In genomic region chr11:89929115-89929988, GRCm38 (mm10) we compare ENCODE assay signal across 15 mouse cellular contexts.
"Had no signal": no experiment of that assay in that cellular context is flagged by ENCODE, and none has a peak within 500 bp of the region (broad histone marks: within the 10 kb centered on the region; RNA-seq: fewer than 3 reads in every experiment).

No protein-coding gene starts in this region.

- H3K4me3 ChIP-seq: midbrain, embryonic 10.5 days; midbrain, embryonic 12.5 days; midbrain, embryonic 15.5 days; myocyte; neural tube, embryonic 12.5 days; stomach, embryonic 15.5 days had no signal

- H3K4me2 ChIP-seq: lung, embryonic 14.5 days; midbrain, embryonic 12.5 days; midbrain, embryonic 15.5 days; neural tube, embryonic 12.5 days; stomach, embryonic 15.5 days had no signal

- H3K4me1 ChIP-seq: neural tube, embryonic 12.5 days; stomach, embryonic 15.5 days had no signal

- DNase-seq: lung, adult 18-20 months; lung, embryonic 14.5 days; lung, postnatal 10 days; lung, postnatal 4 days; right cerebral cortex, postnatal 14 days; thymus, adult 2 months; thymus, postnatal 25 days; thymus, postnatal 4 days had no signal

- H3K9me3 ChIP-seq: midbrain, embryonic 10.5 days; midbrain, embryonic 12.5 days; midbrain, embryonic 15.5 days; neural tube, embryonic 12.5 days; stomach, embryonic 15.5 days had no signal

- H3K27ac ChIP-seq: midbrain, embryonic 10.5 days; midbrain, embryonic 12.5 days; neural tube, embryonic 12.5 days; stomach, embryonic 15.5 days; stomach, postnatal 0 days had no signal

- H3K27me3 ChIP-seq: midbrain, embryonic 12.5 days; midbrain, embryonic 15.5 days; neural tube, embryonic 12.5 days; stomach, embryonic 15.5 days had no signal

- ATAC-seq: midbrain, embryonic 15.5 days had no signal

- H3K36me3 ChIP-seq: midbrain, embryonic 10.5 days; midbrain, embryonic 12.5 days; midbrain, embryonic 15.5 days; neural tube, embryonic 12.5 days; stomach, embryonic 15.5 days had no signal

- H3K9ac ChIP-seq: lung, embryonic 14.5 days; midbrain, embryonic 12.5 days; midbrain, embryonic 15.5 days; neural tube, embryonic 12.5 days; stomach, embryonic 15.5 days had no signal
